Mouse (Mus musculus) hindbrain, embryonic 14.5 days (tissue): ENCODE data around the gene Akr1b7. TPM values are rescaled to one million over a fixed set of nuclear protein-coding genes. Genes with fewer than 3 reads are reported as not detected.
A peak's percentile ranks its signal among the peaks of the same experiment; 100 is the strongest.

ENCODE experiments used
- ATAC-seq: fragments of 200-750 bp; cut with Nextera tagmentation; 2 replicates; pipeline ENCODE4 v1.8.0; 2017; ENCODE audit warnings: moderate number of reproducible peaks, mild to moderate bottlenecking, moderate TSS enrichment, moderate library complexity; ENCODE audit not compliant: low FRiP score
- DNase-seq: peaks from one replicate; pipeline ENCODE4 v3.0.0-alpha.2; 2015; ENCODE audit warnings: low spot score
- H3K27ac ChIP-seq: fragments of 300-500 bp; sonication (generic); 2 replicates; pipeline ENCODE4 v1.5.1; 2014; ENCODE audit warnings: mild to moderate bottlenecking, moderate library complexity
- H3K27me3 ChIP-seq: fragments of 300-500 bp; sonication (generic); 2 replicates; pipeline ENCODE4 v1.6.1; 2014; ENCODE audit warnings: mild to moderate bottlenecking, low read length, mixed read lengths; ENCODE audit not compliant: control insufficient read depth, insufficient read depth
- H3K36me3 ChIP-seq: fragments of 300-500 bp; sonication (generic); replicated peaks from 2 replicates; pipeline ENCODE4 v1.6.1; 2014; ENCODE audit not compliant: control insufficient read depth, insufficient read depth
- H3K4me1 ChIP-seq: fragments of 300-500 bp; sonication (generic); replicated peaks from 2 replicates; pipeline ENCODE4 v1.6.1; 2014; ENCODE audit warnings: antibody characterized with exemption, low read length, mixed read lengths; ENCODE audit not compliant: control insufficient read depth, insufficient read depth
- H3K4me2 ChIP-seq: fragments of 300-500 bp; sonication (generic); replicated peaks from 2 replicates; pipeline ENCODE4 v1.6.1; 2014; ENCODE audit warnings: mild to moderate bottlenecking, moderate library complexity
- H3K4me3 ChIP-seq: fragments of 300-500 bp; sonication (generic); replicated peaks from 2 replicates; pipeline ENCODE4 v1.5.1; 2014; ENCODE audit warnings: mild to moderate bottlenecking, low read length
- H3K9ac ChIP-seq: fragments of 300-500 bp; sonication (generic); 2 replicates; pipeline ENCODE4 v1.6.1; 2014
- H3K9me3 ChIP-seq: fragments of 300-500 bp; sonication (generic); 2 replicates; pipeline ENCODE4 v1.6.1; 2016; ENCODE audit warnings: low read length; ENCODE audit not compliant: control insufficient read depth
- WGBS: fragments of 180-500 bp; shearing (Covaris S2); extraction: QIAGEN DNeasy Blood & Tissue Kit; methylation state at CpG from one replicate; pipeline ENCODE4 v1.1.7; 2014; 5-methylcytosine and 5-hydroxymethylcytosine counted together
- polyA plus RNA-seq: library from polyadenylated mRNA; unstranded; fragments of >200 nt; fragmentation: Nextera tagmentation; extraction: Ambion mirVana; gene quantifications from 2 replicates; pipeline ENCODE4 v1.2.1, GENCODE M21; 2014

Gene Akr1b7
- polyA plus RNA-seq, 1 experiment from 2014 or later = not detected

GRCm38 (mm10) chr6:34384701-34385370, 27.3 kb upstream of the Akr1b7 start:
- 5% methylated on average over 13 of the region's 13 CpGs for WGBS
- Histone ChIP-seq H3K27ac (no peak overlapping the region), H3K27me3 (no peaks in the 10 kb centered on the region), H3K36me3 (no peaks in the 10 kb centered on the region), H3K9ac (0 out of 2 replicates have a peak overlapping the region, but pooled peaks have one; percentile 35), H3K4me1 (peaks cover 6% of the 10 kb centered on the region; the same call in 1 of the 2 replicates), H3K9me3 (no peaks in the 10 kb centered on the region), H3K4me2 (peak overlapping the region; percentile 59), H3K4me3 (peak overlapping the region; percentile 33)
- ATAC-seq = no peak
- DNase-seq = no peak

GRCm38 (mm10) chr6:34388420-34389156, 23.5 kb upstream of the Akr1b7 start:
- peaks cover 6% of the 10 kb centered on the region; the same call in 1 of the 2 replicates for H3K4me1 ChIP-seq
- no peak overlapping the region for H3K4me3 ChIP-seq
- H3K36me3 ChIP-seq = no peaks in the 10 kb centered on the region
- ATAC-seq = no peak
- H3K4me2 ChIP-seq = no peak overlapping the region
- no peak overlapping the region for H3K9ac ChIP-seq
- DNase-seq = no peak
- H3K9me3 ChIP-seq = peaks cover 9% of the 10 kb centered on the region
- no peak overlapping the region for H3K27ac ChIP-seq
- H3K27me3 ChIP-seq = no peaks in the 10 kb centered on the region
- WGBS = 92% methylated on average over 4 of the region's 4 CpGs

- Histone ChIP-seq H3K27me3 (no peaks in the 10 kb centered on the region), H3K4me2 (no peak overlapping the region), H3K9me3 (peaks cover 4% of the 10 kb centered on the region), H3K36me3 (no peaks in the 10 kb centered on the region), H3K27ac (no peak overlapping the region), H3K4me3 (no peak overlapping the region), H3K9ac (no peak overlapping the region), H3K4me1 (no peaks in the 10 kb centered on the region)
- ATAC-seq (no peak), DNase-seq (no peak)
- WGBS = 90% methylated on average over 5 of the region's 5 CpGs
Measured at GRCm38 (mm10) chr6:34395897-34396296, 16.2 kb upstream of the Akr1b7 start.

GRCm38 (mm10) chr6:34398431-34398830, 13.7 kb upstream of the Akr1b7 start:
- 87% methylated on average over 6 of the region's 6 CpGs for WGBS
- Histone ChIP-seq H3K4me1 (no peaks in the 10 kb centered on the region), H3K36me3 (no peaks in the 10 kb centered on the region)

GRCm38 (mm10) chr6:34399606-34400220, 12.4 kb upstream of the Akr1b7 start:
- ATAC-seq (no peak), DNase-seq (no peak)
- no peaks in the 10 kb centered on the region for H3K9me3 ChIP-seq
- H3K36me3 ChIP-seq = no peaks in the 10 kb centered on the region
- no peak overlapping the region for H3K4me2 ChIP-seq
- H3K4me3 ChIP-seq = no peak overlapping the region
- no peaks in the 10 kb centered on the region for H3K27me3 ChIP-seq
- WGBS = 86% methylated on average over 13 of the region's 13 CpGs
- no peaks in the 10 kb centered on the region for H3K4me1 ChIP-seq
- no peak overlapping the region for H3K27ac ChIP-seq
- H3K9ac ChIP-seq = no peak overlapping the region

More at GRCm38 (mm10) chr6:34398431-34398830, 13.7 kb upstream of the Akr1b7 start:
- Histone ChIP-seq H3K4me3 (no peak overlapping the region), H3K9ac (no peak overlapping the region), H3K4me2 (no peak overlapping the region), H3K27ac (no peak overlapping the region), H3K9me3 (no peaks in the 10 kb centered on the region), H3K27me3 (no peaks in the 10 kb centered on the region)
- no peak for ATAC-seq
- DNase-seq = no peak

GRCm38 (mm10) chr6:34400696-34401095, 11.4 kb upstream of the Akr1b7 start:
- Histone ChIP-seq H3K4me3 (no peak overlapping the region), H3K27me3 (no peaks in the 10 kb centered on the region), H3K36me3 (no peaks in the 10 kb centered on the region), H3K4me2 (no peak overlapping the region), H3K9ac (no peak overlapping the region), H3K4me1 (no peaks in the 10 kb centered on the region), H3K27ac (no peak overlapping the region), H3K9me3 (no peaks in the 10 kb centered on the region)
- DNase-seq = no peak
- ATAC-seq = no peak
- WGBS = 94% methylated on average over 2 of the region's 2 CpGs

- no peak overlapping the region for H3K9ac ChIP-seq
- no peak overlapping the region for H3K4me2 ChIP-seq
- peaks cover 7% of the 10 kb centered on the region; the same call in 1 of the 2 replicates for H3K9me3 ChIP-seq
- no peak overlapping the region for H3K4me3 ChIP-seq
- H3K4me1 ChIP-seq = no peaks in the 10 kb centered on the region
- H3K27me3 ChIP-seq = no peaks in the 10 kb centered on the region
- DNase-seq (no peak), ATAC-seq (no peak)
- WGBS = 96% methylated on average over 4 of the region's 4 CpGs
- H3K36me3 ChIP-seq = no peaks in the 10 kb centered on the region
- H3K27ac ChIP-seq = no peak overlapping the region
Measured at GRCm38 (mm10) chr6:34406746-34407145, 5.4 kb upstream of the Akr1b7 start.

GRCm38 (mm10) chr6:34407403-34407802, 4.7 kb upstream of the Akr1b7 start:
- Histone ChIP-seq H3K27ac (no peak overlapping the region), H3K4me3 (no peak overlapping the region), H3K27me3 (no peaks in the 10 kb centered on the region), H3K9me3 (peaks cover 7% of the 10 kb centered on the region; the same call in 1 of the 2 replicates), H3K4me1 (no peaks in the 10 kb centered on the region), H3K4me2 (no peak overlapping the region), H3K36me3 (no peaks in the 10 kb centered on the region), H3K9ac (no peak overlapping the region)
- WGBS = 78% methylated on average over 10 of the region's 10 CpGs
- DNase-seq = no peak
- ATAC-seq = no peak

GRCm38 (mm10) chr6:34412688-34413087, 554 bp downstream of the Akr1b7 start:
- DNase-seq (no peak), ATAC-seq (no peak)
- Histone ChIP-seq H3K9me3 (peaks cover 3% of the 10 kb centered on the region; the same call in 1 of the 2 replicates), H3K4me3 (no peak overlapping the region), H3K4me1 (no peaks in the 10 kb centered on the region), H3K4me2 (no peak overlapping the region), H3K9ac (no peak overlapping the region), H3K27me3 (no peaks in the 10 kb centered on the region), H3K27ac (no peak overlapping the region), H3K36me3 (no peaks in the 10 kb centered on the region)
- 88% methylated on average over 1 of the region's 1 CpGs for WGBS
